Mouse (Mus musculus): ENCODE measurements around the gene Vmn1r2. TPM values are rescaled to one million over a fixed set of nuclear protein-coding genes. Genes with fewer than 3 reads are reported as not detected.

Vmn1r2 gene
- polyA plus RNA-seq, 1 experiment, result not detected

Other genes starting within 250 kb of the Vmn1r2 start
- not detected in 2 replicates for gene Vmn1r3, start 18.0 kb downstream of the Vmn1r2 start, polyA plus RNA-seq (2012; rRNA removed)

Data from lung, adult 2 months (tissue).